Mouse (Mus musculus) heart, embryonic 14.5 days (tissue): Measurements from ENCODE around the gene Zfp622. TPM values are rescaled to one million over a fixed set of nuclear protein-coding genes. Genes with fewer than 3 reads are reported as not detected.

Source experiments
- ATAC-seq: fragments of 200-750 bp; cut with Nextera tagmentation; 2 replicates; pipeline ENCODE4 v1.8.0; 2017; ENCODE audit warnings: low read depth, moderate TSS enrichment; ENCODE audit not compliant: insufficient number of reproducible peaks, insufficient read depth, low FRiP score
- H3K27ac ChIP-seq, 2 experiments: fragments of 200-500 bp in 1 of 2; fragments of 300-500 bp in 1 of 2; sonication (generic) in 1 of 2; replicated peaks in 1 of 2; 2 replicates each; pipeline ENCODE4 v1.5.1; 2012 to 2014; ENCODE audit warnings: low read depth in 2 of 2, low read length in 2 of 2, control low read depth in 1 of 2, mild to moderate bottlenecking in 1 of 2, mixed read lengths in 1 of 2; ENCODE audit not compliant: control insufficient read depth in 1 of 2, insufficient read depth in 1 of 2
- H3K27me3 ChIP-seq: fragments of 300-500 bp; sonication (generic); 2 replicates; pipeline ENCODE4 v1.6.1; 2014; ENCODE audit warnings: mild to moderate bottlenecking, low read length, control low read depth; ENCODE audit not compliant: control insufficient read depth, insufficient read depth
- H3K36me3 ChIP-seq: fragments of 300-500 bp; sonication (generic); 2 replicates; pipeline ENCODE4 v1.6.1; 2014; ENCODE audit warnings: mild to moderate bottlenecking, control low read depth, low read length, mixed read lengths; ENCODE audit not compliant: control insufficient read depth, insufficient read depth
- H3K4me1 ChIP-seq, 2 experiments: fragments of 200-500 bp in 1 of 2; fragments of 300-500 bp in 1 of 2; sonication (generic) in 1 of 2; 2 replicates each; pipeline ENCODE4 v1.6.1; 2012 to 2014; ENCODE audit warnings: low read length in 2 of 2, control low read depth in 1 of 2, mixed read lengths in 1 of 2; ENCODE audit not compliant: control insufficient read depth in 2 of 2, insufficient read depth in 2 of 2
- H3K4me2 ChIP-seq: fragments of 300-500 bp; sonication (generic); 2 replicates; pipeline ENCODE4 v1.6.1; 2014; ENCODE audit warnings: mild to moderate bottlenecking, low read length
- H3K4me3 ChIP-seq, 2 experiments: fragments of 200-500 bp in 1 of 2; fragments of 300-500 bp in 1 of 2; sonication (generic) in 1 of 2; 2 replicates each; pipeline ENCODE4 v1.5.1; 2012 to 2014; ENCODE audit warnings: low read length in 2 of 2, mild to moderate bottlenecking in 2 of 2, control low read depth in 1 of 2, low read depth in 1 of 2, moderate library complexity in 1 of 2; ENCODE audit not compliant: control insufficient read depth in 1 of 2, insufficient read depth in 1 of 2
- H3K9ac ChIP-seq: fragments of 300-500 bp; sonication (generic); 2 replicates; pipeline ENCODE4 v1.6.1; 2014; ENCODE audit warnings: mild to moderate bottlenecking, low read length
- H3K9me3 ChIP-seq: fragments of 300-500 bp; sonication (generic); 2 replicates; pipeline ENCODE4 v1.6.1; 2016; ENCODE audit warnings: low read length, control low read depth; ENCODE audit not compliant: control insufficient read depth
- WGBS: fragments of 180-500 bp; shearing (Covaris S2); extraction: QIAGEN DNeasy Blood & Tissue Kit; methylation state at CpG from one replicate; pipeline ENCODE4 v1.1.7; 2014; 5-methylcytosine and 5-hydroxymethylcytosine counted together
- microRNA-seq: library from miRNA; unstranded; fragments of <30 nt; microRNA quantifications from one replicate; pipeline ENCODE4, GENCODE M21; 2016
- polyA plus RNA-seq: library from polyadenylated mRNA; unstranded; fragments of >200 nt; fragmentation: Nextera tagmentation; extraction: Ambion mirVana; gene quantifications from 2 replicates; pipeline ENCODE4 v1.2.1, GENCODE M21; 2014

Gene Zfp622
- polyA plus RNA-seq, 1 experiment from 2014 or later, result 24.4 TPM

- Histone ChIP-seq H3K27me3 (no peaks in the 10 kb centered on the region), H3K9me3 (no peaks in the 10 kb centered on the region), H3K9ac (no peak overlapping the region), H3K4me1 (no peaks in the 10 kb centered on the region), H3K36me3 (no peaks in the 10 kb centered on the region), H3K27ac (no peak overlapping the region), H3K4me3 (no peak overlapping the region), H3K4me2 (no peak overlapping the region)
- 76% methylated on average over 2 of the region's 2 CpGs for WGBS
- ATAC-seq, result no peak
These were observed 57.2 kb downstream of the Zfp622 start for GRCm38 (mm10) chr15:26041196-26041947.

Small RNA genes lying within 50 kb of the gene (microRNA-seq; reads per million reads assigned to microRNA genes)
- not detected for gene Mir7212

Other genes starting within 250 kb of the Zfp622 start
- 76.8 and 82.5 TPM in 2 replicates for gene Retreg1, start 141.2 kb upstream of the Zfp622 start, polyA plus RNA-seq